Mouse (Mus musculus): ENCODE measurements around the gene Cdc42ep3. TPM values are rescaled to one million over a fixed set of nuclear protein-coding genes. Genes with fewer than 3 reads are reported as not detected.

The Cdc42ep3 gene
- polyA plus RNA-seq, 1 experiment from 2014 or later: 41.0 TPM

- Histone ChIP-seq H3K9ac (ENCODE audit: low read depth, low read length) (no peak overlapping the region), H3K4me3 (ENCODE audit: low read depth, low read length) (no peak overlapping the region), H3K9me3 (ENCODE audit: control insufficient read depth) (no peaks in the 10 kb centered on the region), H3K4me1 (replicated peaks; ENCODE audit: control insufficient read depth, insufficient read depth, low read length) (no peaks in the 10 kb centered on the region), H3K4me2 (replicated peaks; ENCODE audit: low read depth) (no peak overlapping the region), H3K27ac (ENCODE audit: low read depth, low read length) (no peak overlapping the region), H3K36me3 (ENCODE audit: control insufficient read depth, insufficient read depth) (no peaks in the 10 kb centered on the region), H3K27me3 (replicated peaks; ENCODE audit: control insufficient read depth, insufficient read depth, low read length) (no peaks in the 10 kb centered on the region)
- no peak for TF ChIP-seq CTCF (IDR thresholded peaks at IDR 0.05; ENCODE audit: low read depth)
- 72% methylated on average over 3 of the region's 3 CpGs for WGBS
- no peak for ATAC-seq
Measured at GRCm38 (mm10) chr17:79381485-79381884, 26.6 kb upstream of the Cdc42ep3 start.

- H3K27me3 ChIP-seq (replicated peaks; ENCODE audit: control insufficient read depth, insufficient read depth, low read length): no peaks in the 10 kb centered on the region
- H3K36me3 ChIP-seq (ENCODE audit: control insufficient read depth, insufficient read depth): no peaks in the 10 kb centered on the region
- H3K4me2 ChIP-seq (replicated peaks; ENCODE audit: low read depth): no peak overlapping the region
- no peak for ATAC-seq
- no peak for TF ChIP-seq CTCF (IDR thresholded peaks at IDR 0.05; ENCODE audit: low read depth)
- no peak overlapping the region for H3K4me3 ChIP-seq (ENCODE audit: low read depth, low read length)
- 66% methylated on average over 5 of the region's 5 CpGs for WGBS
- H3K27ac ChIP-seq (ENCODE audit: low read depth, low read length): no peak overlapping the region
- no peaks in the 10 kb centered on the region for H3K9me3 ChIP-seq (ENCODE audit: control insufficient read depth)
- no peaks in the 10 kb centered on the region for H3K4me1 ChIP-seq (replicated peaks; ENCODE audit: control insufficient read depth, insufficient read depth, low read length)
- H3K9ac ChIP-seq (ENCODE audit: low read depth, low read length): no peak overlapping the region
Measured at GRCm38 (mm10) chr17:79379191-79379590, 24.3 kb upstream of the Cdc42ep3 start.

- no peaks in the 10 kb centered on the region for H3K36me3 ChIP-seq (ENCODE audit: control insufficient read depth, insufficient read depth)
- ATAC-seq: no peak
- 70% methylated on average over 6 of the region's 6 CpGs for WGBS
- no peak overlapping the region for H3K4me3 ChIP-seq (ENCODE audit: low read depth, low read length)
- TF ChIP-seq CTCF (IDR thresholded peaks at IDR 0.05; ENCODE audit: low read depth): no peak
- no peak overlapping the region for H3K4me2 ChIP-seq (replicated peaks; ENCODE audit: low read depth)
- H3K9ac ChIP-seq (ENCODE audit: low read depth, low read length): no peak overlapping the region
- no peaks in the 10 kb centered on the region for H3K4me1 ChIP-seq (replicated peaks; ENCODE audit: control insufficient read depth, insufficient read depth, low read length)
- H3K27ac ChIP-seq (ENCODE audit: low read depth, low read length): no peak overlapping the region
- H3K9me3 ChIP-seq (ENCODE audit: control insufficient read depth): no peaks in the 10 kb centered on the region
- H3K27me3 ChIP-seq (replicated peaks; ENCODE audit: control insufficient read depth, insufficient read depth, low read length): no peaks in the 10 kb centered on the region
Measured at GRCm38 (mm10) chr17:79376434-79377210, 21.7 kb upstream of the Cdc42ep3 start.

- Histone ChIP-seq H3K4me1 (replicated peaks; ENCODE audit: control insufficient read depth, insufficient read depth, low read length) (no peaks in the 10 kb centered on the region), H3K27me3 (replicated peaks; ENCODE audit: control insufficient read depth, insufficient read depth, low read length) (no peaks in the 10 kb centered on the region), H3K36me3 (ENCODE audit: control insufficient read depth, insufficient read depth) (no peaks in the 10 kb centered on the region), H3K27ac (ENCODE audit: low read depth, low read length) (no peak overlapping the region), H3K9ac (ENCODE audit: low read depth, low read length) (no peak overlapping the region), H3K4me3 (ENCODE audit: low read depth, low read length) (no peak overlapping the region), H3K4me2 (replicated peaks; ENCODE audit: low read depth) (no peak overlapping the region), H3K9me3 (ENCODE audit: control insufficient read depth) (no peaks in the 10 kb centered on the region)
- no peak for TF ChIP-seq CTCF (IDR thresholded peaks at IDR 0.05; ENCODE audit: low read depth)
- ATAC-seq: no peak
- WGBS: 50% methylated on average over 5 of the region's 5 CpGs
Measured at GRCm38 (mm10) chr17:79372973-79373372, 18.1 kb upstream of the Cdc42ep3 start.

- no peak overlapping the region for H3K4me3 ChIP-seq (ENCODE audit: low read depth, low read length)
- no peak for TF ChIP-seq CTCF (IDR thresholded peaks at IDR 0.05; ENCODE audit: low read depth)
- no peaks in the 10 kb centered on the region for H3K36me3 ChIP-seq (ENCODE audit: control insufficient read depth, insufficient read depth)
- no peaks in the 10 kb centered on the region for H3K9me3 ChIP-seq (ENCODE audit: control insufficient read depth)
- no peak overlapping the region for H3K27ac ChIP-seq (ENCODE audit: low read depth, low read length)
- ATAC-seq: no peak
- no peaks in the 10 kb centered on the region for H3K27me3 ChIP-seq (replicated peaks; ENCODE audit: control insufficient read depth, insufficient read depth, low read length)
- 39% methylated on average over 5 of the region's 5 CpGs for WGBS
- H3K4me2 ChIP-seq (replicated peaks; ENCODE audit: low read depth): no peak overlapping the region
- H3K4me1 ChIP-seq (replicated peaks; ENCODE audit: control insufficient read depth, insufficient read depth, low read length): no peaks in the 10 kb centered on the region
- no peak overlapping the region for H3K9ac ChIP-seq (ENCODE audit: low read depth, low read length)
Measured at GRCm38 (mm10) chr17:79364749-79365450, 10.0 kb upstream of the Cdc42ep3 start.

- Histone ChIP-seq H3K27me3 (replicated peaks; ENCODE audit: control insufficient read depth, insufficient read depth, low read length) (no peaks in the 10 kb centered on the region; the same call in 1 of the 2 replicates), H3K4me1 (replicated peaks; ENCODE audit: control insufficient read depth, insufficient read depth, low read length) (no peaks in the 10 kb centered on the region; the same call in 1 of the 2 replicates), H3K27ac (ENCODE audit: low read depth, low read length) (no peak overlapping the region), H3K9ac (ENCODE audit: low read depth, low read length) (peak overlapping the region; percentile 68; the same call in 1 of the 2 replicates), H3K36me3 (ENCODE audit: control insufficient read depth, insufficient read depth) (no peaks in the 10 kb centered on the region), H3K4me3 (ENCODE audit: low read depth, low read length) (peak overlapping the region; percentile 68), H3K9me3 (ENCODE audit: control insufficient read depth) (no peaks in the 10 kb centered on the region), H3K4me2 (replicated peaks; ENCODE audit: low read depth) (peak overlapping the region; percentile 98)
- no peak for TF ChIP-seq CTCF (IDR thresholded peaks at IDR 0.05; ENCODE audit: low read depth)
- 14% methylated on average over 24 of the region's 24 CpGs for WGBS
- peak; percentile 19; the same call in 1 of the 2 replicates for ATAC-seq
Measured at GRCm38 (mm10) chr17:79356071-79356601, 1.2 kb upstream of the Cdc42ep3 start.

All from intestine, postnatal 0 days (tissue).